21 mouse cellular contexts compared by ENCODE assay signal in genomic region chr16:7768433-7768832, GRCm38 (mm10).
A peak's percentile ranks its signal among the peaks of the same experiment; 100 is the strongest.
DNase-seq lines count a peak whose midpoint lies in the region; ATAC-seq and TF ChIP-seq lines count a peak whose summit lies in the region.
"Had no signal": no experiment of that assay in that cellular context is flagged by ENCODE, and none has a peak within 500 bp of the region (broad histone marks: within the 10 kb centered on the region; RNA-seq: fewer than 3 reads in every experiment).

No protein-coding gene starts in this region.

- no peak for TF ChIP-seq CTCF in liver, postnatal 0 days (IDR thresholded peaks at IDR 0.05; ENCODE audit: low read depth)

- H3K4me3 ChIP-seq in liver, postnatal 0 days (ENCODE audit: low read depth, low read length) = no peak overlapping the region
- no peak overlapping the region for H3K4me3 ChIP-seq in liver, embryonic 11.5 days (ENCODE audit: low read depth, low read length)
- no peak overlapping the region for H3K4me3 ChIP-seq in intestine, embryonic 16.5 days (ENCODE audit: low read length)
- H3K4me3 ChIP-seq: embryonic facial prominence, embryonic 10.5 days; hindbrain, embryonic 13.5 days; layer of hippocampus, adult 2 months; limb, embryonic 10.5 days had no signal

- no peaks in the 10 kb centered on the region for H3K4me1 ChIP-seq in liver, postnatal 0 days (ENCODE audit: insufficient read depth)
- H3K4me1 ChIP-seq in liver, embryonic 11.5 days (replicated peaks; ENCODE audit: control insufficient read depth, insufficient read depth, low read length) = no peaks in the 10 kb centered on the region
- H3K4me1 ChIP-seq in intestine, embryonic 16.5 days (ENCODE audit: control insufficient read depth, insufficient read depth, low read length) = no peaks in the 10 kb centered on the region
- H3K4me1 ChIP-seq: limb, embryonic 10.5 days had no signal

- H3K9me3 ChIP-seq in liver, postnatal 0 days (ENCODE audit: low read length) = no peaks in the 10 kb centered on the region
- H3K9me3 ChIP-seq in liver, embryonic 11.5 days (ENCODE audit: control insufficient read depth, low read length) = no peaks in the 10 kb centered on the region
- no peaks in the 10 kb centered on the region for H3K9me3 ChIP-seq in intestine, embryonic 16.5 days (ENCODE audit: control insufficient read depth, low read length)
- H3K9me3 ChIP-seq: embryonic facial prominence, embryonic 10.5 days; hindbrain, embryonic 13.5 days; limb, embryonic 10.5 days had no signal

- DNase-seq in liver, postnatal 0 days = no peak
- no peak for DNase-seq in liver, embryonic 11.5 days (ENCODE audit: low spot score)
- DNase-seq in induced T-regulatory cell, adult 2 months (ENCODE audit: low read depth) = peak; percentile 2
- DNase-seq in thymus, postnatal 14 days = peak; percentile 66
- no peak for DNase-seq in urinary bladder, adult 18-20 months (ENCODE audit: low spot score in 2 of 2)
- no peak for DNase-seq in lung, postnatal 10 days
- DNase-seq: adrenal gland, postnatal 36 days; cerebellum, adult 9-10 months; forebrain, postnatal 0 days; gastrocnemius, postnatal 36 days; heart, postnatal 14 days; kidney, adult 8-10 months; kidney, postnatal 25 days; liver had no signal

- no peak for TF ChIP-seq EP300 in liver, postnatal 0 days (IDR thresholded peaks at IDR 0.05; ENCODE audit: low read depth)

- peak; percentile 36; the same call in 1 of the 2 replicates for ATAC-seq in liver, postnatal 0 days
- ATAC-seq in liver, embryonic 11.5 days (replicated peaks; ENCODE audit: low FRiP score) = no peak
- ATAC-seq in intestine, embryonic 16.5 days = no peak
- ATAC-seq: forebrain, postnatal 0 days; lung, postnatal 0 days had no signal

- no peak overlapping the region for H3K4me2 ChIP-seq in liver, postnatal 0 days (ENCODE audit: low read depth, low read length)
- H3K4me2 ChIP-seq in liver, embryonic 11.5 days = no peak overlapping the region
- H3K4me2 ChIP-seq in intestine, embryonic 16.5 days (ENCODE audit: low read depth, low read length) = no peak overlapping the region
- H3K4me2 ChIP-seq: hindbrain, embryonic 13.5 days; midbrain, embryonic 11.5 days had no signal

- H3K27me3 ChIP-seq in liver, postnatal 0 days (ENCODE audit: insufficient read depth, low read length) = no peaks in the 10 kb centered on the region
- H3K27me3 ChIP-seq in liver, embryonic 11.5 days (replicated peaks; ENCODE audit: control insufficient read depth, insufficient read depth, low read length) = no peaks in the 10 kb centered on the region
- H3K27me3 ChIP-seq in intestine, embryonic 16.5 days (replicated peaks; ENCODE audit: control insufficient read depth, insufficient read depth, low read length) = no peaks in the 10 kb centered on the region
- H3K27me3 ChIP-seq: hindbrain, embryonic 13.5 days had no signal

- no peaks in the 10 kb centered on the region for H3K36me3 ChIP-seq in liver, postnatal 0 days (replicated peaks; ENCODE audit: insufficient read depth, low read length)
- H3K36me3 ChIP-seq in liver, embryonic 11.5 days (ENCODE audit: control insufficient read depth, insufficient read depth, low read length) = no peaks in the 10 kb centered on the region
- no peaks in the 10 kb centered on the region for H3K36me3 ChIP-seq in intestine, embryonic 16.5 days (ENCODE audit: control insufficient read depth, insufficient read depth, low read length)
- H3K36me3 ChIP-seq: embryonic facial prominence, embryonic 10.5 days; hindbrain, embryonic 13.5 days; limb, embryonic 10.5 days had no signal

- no peak overlapping the region for H3K9ac ChIP-seq in liver, postnatal 0 days (replicated peaks)
- no peak overlapping the region for H3K9ac ChIP-seq in liver, embryonic 11.5 days (ENCODE audit: low read depth, low read length)
- no peak overlapping the region for H3K9ac ChIP-seq in intestine, embryonic 16.5 days (ENCODE audit: low read depth, low read length)
- H3K9ac ChIP-seq: forebrain, postnatal 0 days; hindbrain, embryonic 13.5 days had no signal

- WGBS in liver, postnatal 0 days (ENCODE audit: insufficient replicate concordance) = 15% methylated on average over 1 of the region's 1 CpGs
- 43% methylated on average over 1 of the region's 1 CpGs for WGBS in liver, embryonic 11.5 days
- WGBS in intestine, embryonic 16.5 days = 52% methylated on average over 1 of the region's 1 CpGs

- H3K27ac ChIP-seq in liver, postnatal 0 days (ENCODE audit: low read depth) = no peak overlapping the region
- no peak overlapping the region for H3K27ac ChIP-seq in liver, embryonic 11.5 days (ENCODE audit: low read depth, low read length)
- H3K27ac ChIP-seq in intestine, embryonic 16.5 days (ENCODE audit: low read length) = no peak overlapping the region
- H3K27ac ChIP-seq: embryonic facial prominence, embryonic 10.5 days; hindbrain, embryonic 13.5 days; layer of hippocampus, adult 2 months; limb, embryonic 10.5 days had no signal

Comparison
In these comparisons a context has a peak if more than half of its experiments do, and no peak if none do; other contexts are left out.
1. DNase-seq: peak in induced T-regulatory cell, adult 2 months (single experiment) and thymus, postnatal 14 days (single experiment); none in liver, postnatal 0 days (single experiment), liver, embryonic 11.5 days (single experiment), urinary bladder, adult 18-20 months (0 of 2) and lung, postnatal 10 days (single experiment).